Mouse (Mus musculus): Measurements from ENCODE around the gene Esx1.

Esx1 gene

GRCm38 (mm10) chrX:137121718-137122117 lies at the start of gene Esx1:
Gene Esx1, minus strand, starts transcription at chrX:137122083.
- in situ Hi-C loops (cut with MboI, MseI) = no loop called here

GRCm38 (mm10) chrX:137170021-137170420 lies 48.1 kb upstream of the Esx1 start:
- in situ Hi-C loops (cut with MboI, MseI) = no loop called here

GRCm38 (mm10) chrX:137167658-137168057 lies 45.8 kb upstream of the Esx1 start:
- in situ Hi-C loops (cut with MboI, MseI) = no loop called here

- in situ Hi-C loops (cut with MboI, MseI) = no loop called here
These were observed 43.7 kb upstream of the Esx1 start for GRCm38 (mm10) chrX:137165621-137166020.

GRCm38 (mm10) chrX:137162700-137163099 lies 40.8 kb upstream of the Esx1 start:
- in situ Hi-C loops (cut with MboI, MseI) = no loop called here

- in situ Hi-C loops (cut with MboI, MseI) = no loop called here
These were observed 39.1 kb upstream of the Esx1 start for GRCm38 (mm10) chrX:137160971-137161370.

GRCm38 (mm10) chrX:137149050-137149449 lies 27.2 kb upstream of the Esx1 start:
- in situ Hi-C loops (cut with MboI, MseI) = loop anchor here in 1 of 2 experiments (10.0 kb wide), 1 partner anchor 254 kb away; no protein-coding TSS in a partner anchor

- in situ Hi-C loops (cut with MboI, MseI) = loop anchor here in 1 of 2 experiments (10.0 kb wide), 1 partner anchor 250 kb away; no protein-coding TSS in a partner anchor
These were observed 22.8 kb upstream of the Esx1 start for GRCm38 (mm10) chrX:137144674-137145073.

- in situ Hi-C loops (cut with MboI, MseI) = loop anchor here in 1 of 2 experiments (10.0 kb wide), 1 partner anchor 249 kb away; no protein-coding TSS in a partner anchor
These were observed 21.8 kb upstream of the Esx1 start for GRCm38 (mm10) chrX:137143726-137144125.

GRCm38 (mm10) chrX:137142546-137142945 lies 20.7 kb upstream of the Esx1 start:
- in situ Hi-C loops (cut with MboI, MseI) = loop anchor here in 1 of 2 experiments (10.0 kb wide), 1 partner anchor 248 kb away; no protein-coding TSS in a partner anchor

- in situ Hi-C loops (cut with MboI, MseI) = loop anchor here in 1 of 2 experiments (10.0 kb wide), 1 partner anchor 247 kb away; no protein-coding TSS in a partner anchor
These were observed 19.8 kb upstream of the Esx1 start for GRCm38 (mm10) chrX:137141669-137142068.

- in situ Hi-C loops (cut with MboI, MseI) = no loop called here
These were observed 5.7 kb upstream of the Esx1 start for GRCm38 (mm10) chrX:137127542-137127941.

- in situ Hi-C loops (cut with MboI, MseI) = no loop called here
These were observed 2.0 kb downstream of the Esx1 start for GRCm38 (mm10) chrX:137119675-137120423.

- in situ Hi-C loops (cut with MboI, MseI) = no loop called here
These were observed 3.7 kb downstream of the Esx1 start for GRCm38 (mm10) chrX:137118097-137118746.

GRCm38 (mm10) chrX:137106498-137106897 lies 15.4 kb downstream of the Esx1 start:
- in situ Hi-C loops (cut with MboI, MseI) = no loop called here

GRCm38 (mm10) chrX:137104531-137104930 lies 17.4 kb downstream of the Esx1 start:
- in situ Hi-C loops (cut with MboI, MseI) = no loop called here
